Mouse (Mus musculus): ENCODE results near the gene Kcnma1.

- TF ChIP-seq CTCF (IDR thresholded peaks at IDR 0.05; ENCODE audit: insufficient read depth, low read depth, low read length) (no peak), POLR2A (IDR thresholded peaks at IDR 0.05; ENCODE audit: insufficient read depth, low read depth, low read length) (no peak)
These were observed 17.9 kb upstream of the Kcnma1 start for GRCm38 (mm10) chr14:24032201-24032600.

Measured in olfactory bulb, adult 2 months (tissue).